Mouse (Mus musculus): Measurements from ENCODE around the gene Siglec1. TPM values are rescaled to one million over a fixed set of nuclear protein-coding genes. Genes with fewer than 3 reads are reported as not detected.
A peak's percentile ranks its signal among the peaks of the same experiment; 100 is the strongest.
"Not testable (repeated sequence)": the region's sequence is repeated elsewhere in the genome, so short reads cannot be mapped to it uniquely, and the experiment has no call there.

The Siglec1 gene
- total RNA-seq, 2 experiments from 2014 or later: 0.64 to 1.2 TPM

GRCm38 (mm10) chr2:131052862-131053418 is 33.6 kb downstream of the Siglec1 start:
- no peak for DNase-seq

GRCm38 (mm10) chr2:131052043-131052442 is 34.5 kb downstream of the Siglec1 start:
- DNase-seq: no peak

- no peak for DNase-seq
These were observed 40.5 kb downstream of the Siglec1 start for GRCm38 (mm10) chr2:131046025-131046424.

- DNase-seq: no peak
These were observed 41.4 kb downstream of the Siglec1 start for GRCm38 (mm10) chr2:131044989-131045720.

GRCm38 (mm10) chr2:131044354-131044852 is 42.2 kb downstream of the Siglec1 start:
- no peak for DNase-seq

GRCm38 (mm10) chr2:131042988-131043387 is 43.6 kb downstream of the Siglec1 start, which contains the start of gene Gfra4:
Gfra4 (minus strand) TSS chr2:131043088.
- no peak for DNase-seq

GRCm38 (mm10) chr2:131040854-131041825 is 45.4 kb downstream of the Siglec1 start:
- no peak for DNase-seq

- DNase-seq: no peak
These were observed 47.9 kb downstream of the Siglec1 start for GRCm38 (mm10) chr2:131038675-131039074.

GRCm38 (mm10) chr2:131038197-131038596 is 48.4 kb downstream of the Siglec1 start:
- no peak for DNase-seq

- DNase-seq: peak; percentile 61
These were observed 49.2 kb downstream of the Siglec1 start for GRCm38 (mm10) chr2:131037226-131037990.

- no peak for DNase-seq
These were observed 49.8 kb downstream of the Siglec1 start for GRCm38 (mm10) chr2:131036757-131037156.

GRCm38 (mm10) chr2:131036343-131036742 is 50.2 kb downstream of the Siglec1 start:
- DNase-seq: no peak

GRCm38 (mm10) chr2:131031406-131031805 is 55.2 kb downstream of the Siglec1 start:
- not testable (repeated sequence) for DNase-seq

GRCm38 (mm10) chr2:131030998-131031397 is 55.6 kb downstream of the Siglec1 start:
- DNase-seq: no peak

- DNase-seq: no peak
These were observed 56.0 kb downstream of the Siglec1 start for GRCm38 (mm10) chr2:131030561-131030960.

GRCm38 (mm10) chr2:131029065-131029935 is 57.3 kb downstream of the Siglec1 start:
- no peak for DNase-seq

- no peak for DNase-seq
These were observed 59.6 kb downstream of the Siglec1 start for GRCm38 (mm10) chr2:131026941-131027340.

GRCm38 (mm10) chr2:131025230-131025629 is 61.3 kb downstream of the Siglec1 start:
- no peak for DNase-seq

Data from gastrocnemius, postnatal 25 days (tissue).